Comparison of ENCODE assay signal across 28 mouse cellular contexts in genomic region chr9:61551361-61551760, GRCm38 (mm10).
DNase-seq lines count a peak whose midpoint lies in the region; ATAC-seq lines count a peak whose summit lies in the region.
"Had no signal": no experiment of that assay in that cellular context is flagged by ENCODE, and none has a peak within 500 bp of the region (broad histone marks: within the 10 kb centered on the region; RNA-seq: fewer than 3 reads in every experiment).

No protein-coding gene starts in this region.

- H3K9me3 ChIP-seq in embryonic facial prominence, embryonic 14.5 days (ENCODE audit: control insufficient read depth, low read length): no peaks in the 10 kb centered on the region
- peaks cover 6% of the 10 kb centered on the region; the same call in 1 of the 2 replicates for H3K9me3 ChIP-seq in embryonic facial prominence, embryonic 10.5 days
- 0 out of 2 replicates have a peak, but pooled peaks cover 2% of the 10 kb centered on the region for H3K9me3 ChIP-seq in hindbrain, embryonic 10.5 days
- no peaks in the 10 kb centered on the region for H3K9me3 ChIP-seq in hindbrain, embryonic 14.5 days (ENCODE audit: control insufficient read depth, low read length)
- H3K9me3 ChIP-seq: embryonic facial prominence, embryonic 13.5 days; hindbrain, embryonic 13.5 days; limb, embryonic 12.5 days; liver, embryonic 15.5 days; lung, embryonic 15.5 days; midbrain, embryonic 10.5 days; midbrain, embryonic 15.5 days; stomach, embryonic 15.5 days had no signal

- ATAC-seq in embryonic facial prominence, embryonic 14.5 days (ENCODE audit: low read depth): no peak
- no peak for ATAC-seq in hindbrain, embryonic 14.5 days (ENCODE audit: low FRiP score)
- ATAC-seq: intestine, postnatal 0 days; midbrain, embryonic 15.5 days; Patski had no signal

- no peaks in the 10 kb centered on the region; the same call in 1 of the 2 replicates for H3K4me1 ChIP-seq in embryonic facial prominence, embryonic 14.5 days (ENCODE audit: control insufficient read depth, insufficient read depth, low read length)
- peaks cover 33% of the 10 kb centered on the region for H3K4me1 ChIP-seq in embryonic facial prominence, embryonic 10.5 days
- peaks cover 36% of the 10 kb centered on the region for H3K4me1 ChIP-seq in hindbrain, embryonic 10.5 days (replicated peaks)
- 0 out of 2 replicates have a peak, but pooled peaks cover 4% of the 10 kb centered on the region for H3K4me1 ChIP-seq in hindbrain, embryonic 14.5 days (replicated peaks; ENCODE audit: control insufficient read depth, insufficient read depth, low read length)
- H3K4me1 ChIP-seq: heart, embryonic 13.5 days; liver, embryonic 15.5 days; lung, embryonic 15.5 days; stomach, embryonic 15.5 days had no signal

- no peak overlapping the region for H3K9ac ChIP-seq in embryonic facial prominence, embryonic 14.5 days (ENCODE audit: low read depth, low read length)
- no peak overlapping the region for H3K9ac ChIP-seq in hindbrain, embryonic 14.5 days
- H3K9ac ChIP-seq: embryonic facial prominence, embryonic 13.5 days; heart, embryonic 13.5 days; hindbrain, embryonic 13.5 days; limb, embryonic 12.5 days; liver, embryonic 15.5 days; lung, embryonic 15.5 days; midbrain, embryonic 15.5 days; stomach, embryonic 15.5 days had no signal

- no peaks in the 10 kb centered on the region for H3K36me3 ChIP-seq in embryonic facial prominence, embryonic 14.5 days (ENCODE audit: control insufficient read depth, insufficient read depth, low read length)
- no peaks in the 10 kb centered on the region for H3K36me3 ChIP-seq in embryonic facial prominence, embryonic 10.5 days (replicated peaks)
- H3K36me3 ChIP-seq in hindbrain, embryonic 10.5 days: no peaks in the 10 kb centered on the region
- H3K36me3 ChIP-seq in hindbrain, embryonic 14.5 days (replicated peaks; ENCODE audit: control insufficient read depth, insufficient read depth): no peaks in the 10 kb centered on the region
- H3K36me3 ChIP-seq: embryonic facial prominence, embryonic 13.5 days; heart, embryonic 13.5 days; hindbrain, embryonic 13.5 days; limb, embryonic 12.5 days; liver, embryonic 15.5 days; lung, embryonic 15.5 days; midbrain, embryonic 10.5 days; midbrain, embryonic 15.5 days; stomach, embryonic 15.5 days had no signal

- WGBS in embryonic facial prominence, embryonic 14.5 days: 60% methylated on average over 9 of the region's 9 CpGs
- WGBS in embryonic facial prominence, embryonic 10.5 days: 65% methylated on average over 9 of the region's 9 CpGs
- 66% methylated on average over 9 of the region's 9 CpGs for WGBS in hindbrain, embryonic 10.5 days
- WGBS in hindbrain, embryonic 14.5 days: 51% methylated on average over 9 of the region's 9 CpGs

- no peak overlapping the region for H3K27ac ChIP-seq in embryonic facial prominence, embryonic 14.5 days (replicated peaks; ENCODE audit: low read depth, low read length)
- no peak overlapping the region for H3K27ac ChIP-seq in embryonic facial prominence, embryonic 10.5 days (replicated peaks)
- peak overlapping the region; percentile 3; the same call in 1 of the 2 replicates for H3K27ac ChIP-seq in hindbrain, embryonic 10.5 days
- H3K27ac ChIP-seq in hindbrain, embryonic 14.5 days: no peak overlapping the region
- H3K27ac ChIP-seq: embryonic facial prominence, embryonic 13.5 days; heart, embryonic 13.5 days; hindbrain, embryonic 13.5 days; limb, embryonic 12.5 days; liver, embryonic 15.5 days; lung, embryonic 15.5 days; midbrain, embryonic 10.5 days; midbrain, embryonic 15.5 days; stomach, embryonic 15.5 days had no signal

- intact Hi-C loops in heart, postnatal 36 days (cut with DNase I): loop anchor here (5.0 kb wide), 1 partner anchor 179 kb away; the partner anchor contains the start of gene Tle3

- no peaks in the 10 kb centered on the region for H3K27me3 ChIP-seq in embryonic facial prominence, embryonic 14.5 days (replicated peaks; ENCODE audit: control insufficient read depth, insufficient read depth, low read length)
- H3K27me3 ChIP-seq in embryonic facial prominence, embryonic 10.5 days (replicated peaks; ENCODE audit: low read depth, poor library complexity, severe bottlenecking): peaks cover 6% of the 10 kb centered on the region; the same call in 1 of the 2 replicates
- H3K27me3 ChIP-seq in hindbrain, embryonic 10.5 days (ENCODE audit: insufficient read depth, poor library complexity, severe bottlenecking): 0 out of 2 replicates have a peak, but pooled peaks cover 3% of the 10 kb centered on the region
- H3K27me3 ChIP-seq in hindbrain, embryonic 14.5 days (ENCODE audit: control insufficient read depth, insufficient read depth, low read length): no peaks in the 10 kb centered on the region
- H3K27me3 ChIP-seq: CH12.LX; embryonic facial prominence, embryonic 13.5 days; limb, embryonic 12.5 days; liver, embryonic 15.5 days; lung, embryonic 15.5 days; Patski; stomach, embryonic 15.5 days had no signal

- H3K4me3 ChIP-seq in embryonic facial prominence, embryonic 14.5 days (ENCODE audit: low read depth, low read length): no peak overlapping the region
- no peak overlapping the region for H3K4me3 ChIP-seq in embryonic facial prominence, embryonic 10.5 days
- no peak overlapping the region for H3K4me3 ChIP-seq in hindbrain, embryonic 10.5 days
- H3K4me3 ChIP-seq in hindbrain, embryonic 14.5 days (replicated peaks; ENCODE audit: low read length): no peak overlapping the region
- H3K4me3 ChIP-seq: embryonic facial prominence, embryonic 13.5 days; erythroblast, embryonic 14.5 days; heart, embryonic 13.5 days; hindbrain, embryonic 13.5 days; limb, embryonic 12.5 days; liver, embryonic 15.5 days; lung, embryonic 15.5 days; midbrain, embryonic 10.5 days; midbrain, embryonic 15.5 days; stomach, embryonic 15.5 days had no signal

- no peak overlapping the region for H3K4me2 ChIP-seq in embryonic facial prominence, embryonic 14.5 days (ENCODE audit: low read depth, low read length)
- no peak overlapping the region for H3K4me2 ChIP-seq in hindbrain, embryonic 14.5 days (replicated peaks)
- H3K4me2 ChIP-seq: embryonic facial prominence, embryonic 13.5 days; heart, embryonic 13.5 days; hindbrain, embryonic 13.5 days; limb, embryonic 12.5 days; liver, embryonic 15.5 days; lung, embryonic 15.5 days; midbrain, embryonic 15.5 days; stomach, embryonic 15.5 days had no signal

- peak; percentile 36 for DNase-seq in embryonic facial prominence, embryonic 14.5 days (ENCODE audit: low spot score)
- DNase-seq in embryonic facial prominence, embryonic 10.5 days (ENCODE audit: low spot score): no peak
- peak; percentile 29 to 40 for DNase-seq in heart, adult 18-20 months
- DNase-seq in heart, postnatal 36 days: no peak
- DNase-seq in hindbrain, embryonic 10.5 days (ENCODE audit: low spot score): no peak
- no peak for DNase-seq in hindbrain, embryonic 14.5 days (ENCODE audit: low spot score)
- no peak for DNase-seq in MN1 (ENCODE audit: low spot score)
- DNase-seq: adrenal gland, postnatal 10 days; cerebellum, adult 11-12 months; cerebellum, adult 9-11 months; embryo, embryonic 11 days; gastrocnemius, postnatal 36 days; kidney, adult 9 months; kidney, postnatal 10 days; right cerebral cortex, postnatal 25 days had no signal

Comparison
In these comparisons a context has a peak if more than half of its experiments do, and no peak if none do; other contexts are left out.
1. DNase-seq: peak in embryonic facial prominence, embryonic 14.5 days (single experiment) and heart, adult 18-20 months (2 of 2); none in embryonic facial prominence, embryonic 10.5 days (single experiment), heart, postnatal 36 days (0 of 2), hindbrain, embryonic 10.5 days (single experiment), hindbrain, embryonic 14.5 days (single experiment) and MN1 (single experiment).